Mouse (Mus musculus) liver, embryonic 15.5 days (tissue): ENCODE measurements around the gene Ak3. TPM values are rescaled to one million over a fixed set of nuclear protein-coding genes. Genes with fewer than 3 reads are reported as not detected.
"Not testable (repeated sequence)": the region's sequence is repeated elsewhere in the genome, so short reads cannot be mapped to it uniquely, and the experiment has no call there.

ENCODE experiments used
- ATAC-seq: fragments of 200-750 bp; cut with Nextera tagmentation; 2 replicates; pipeline ENCODE4 v1.8.0; 2017; ENCODE audit warnings: moderate number of reproducible peaks, mild to moderate bottlenecking, moderate library complexity; ENCODE audit not compliant: insufficient read depth
- H3K27ac ChIP-seq: fragments of 300-500 bp; sonication (generic); replicated peaks from 2 replicates; pipeline ENCODE4 v1.5.1; 2015; ENCODE audit warnings: mild to moderate bottlenecking, inconsistent platforms
- H3K27me3 ChIP-seq: fragments of 300-500 bp; sonication (generic); 2 replicates; pipeline ENCODE4 v1.6.1; 2015; ENCODE audit warnings: mild to moderate bottlenecking, inconsistent platforms
- H3K36me3 ChIP-seq: fragments of 300-500 bp; sonication (generic); replicated peaks from 2 replicates; pipeline ENCODE4 v1.6.1; 2015; ENCODE audit warnings: moderate library complexity, mild to moderate bottlenecking, inconsistent platforms
- H3K4me1 ChIP-seq: fragments of 300-500 bp; sonication (generic); replicated peaks from 2 replicates; pipeline ENCODE4 v1.6.1; 2015; ENCODE audit warnings: inconsistent platforms
- H3K4me2 ChIP-seq: fragments of 300-500 bp; sonication (generic); 2 replicates; pipeline ENCODE4 v1.6.1; 2015; ENCODE audit warnings: moderate library complexity, mild to moderate bottlenecking, inconsistent platforms
- H3K4me3 ChIP-seq: fragments of 300-500 bp; sonication (generic); replicated peaks from 2 replicates; pipeline ENCODE4 v1.5.1; 2015; ENCODE audit warnings: mild to moderate bottlenecking, inconsistent platforms
- H3K9ac ChIP-seq: fragments of 300-500 bp; sonication (generic); 2 replicates; pipeline ENCODE4 v1.6.1; 2015; ENCODE audit warnings: moderate library complexity, mild to moderate bottlenecking, inconsistent platforms
- H3K9me3 ChIP-seq: fragments of 300-500 bp; sonication (generic); replicated peaks from 2 replicates; pipeline ENCODE4 v1.6.1; 2016; ENCODE audit warnings: inconsistent platforms
- WGBS: fragments of 180-500 bp; shearing (Covaris S2); methylation state at CpG from one replicate; pipeline ENCODE4 v1.1.7; 2015; ENCODE audit warnings: mixed read lengths; ENCODE audit not compliant: insufficient replicate concordance; 5-methylcytosine and 5-hydroxymethylcytosine counted together
- polyA plus RNA-seq: library from polyadenylated mRNA; unstranded; fragments of >200 nt; fragmentation: Nextera tagmentation; extraction: Ambion mirVana; gene quantifications from 2 replicates; pipeline ENCODE4 v1.2.1, GENCODE M21; 2015

Ak3 gene
- polyA plus RNA-seq, 1 experiment from 2014 or later, result 44.9 TPM

- no peaks in the 10 kb centered on the region for H3K9me3 ChIP-seq
- H3K4me1 ChIP-seq, result no peaks in the 10 kb centered on the region
- H3K27ac ChIP-seq, result no peak overlapping the region
- no peaks in the 10 kb centered on the region for H3K27me3 ChIP-seq
- H3K9ac ChIP-seq, result no peak overlapping the region
- no peak overlapping the region for H3K4me2 ChIP-seq
- H3K36me3 ChIP-seq, result peaks cover 62% of the 10 kb centered on the region
- ATAC-seq, result no peak
- H3K4me3 ChIP-seq, result no peak overlapping the region
- WGBS, result 81% methylated on average over 5 of the region's 5 CpGs
These were observed 31.0 kb downstream of the Ak3 start for GRCm38 (mm10) chr19:29016786-29017185.

GRCm38 (mm10) chr19:29016204-29016765, 31.5 kb downstream of the Ak3 start:
- Histone ChIP-seq H3K4me1 (no peaks in the 10 kb centered on the region), H3K9ac (no peak overlapping the region), H3K27ac (no peak overlapping the region), H3K9me3 (no peaks in the 10 kb centered on the region), H3K4me2 (no peak overlapping the region), H3K27me3 (no peaks in the 10 kb centered on the region), H3K36me3 (peaks cover 62% of the 10 kb centered on the region), H3K4me3 (no peak overlapping the region)
- ATAC-seq, result no peak
- 77% methylated on average over 5 of the region's 5 CpGs for WGBS

DNA sequence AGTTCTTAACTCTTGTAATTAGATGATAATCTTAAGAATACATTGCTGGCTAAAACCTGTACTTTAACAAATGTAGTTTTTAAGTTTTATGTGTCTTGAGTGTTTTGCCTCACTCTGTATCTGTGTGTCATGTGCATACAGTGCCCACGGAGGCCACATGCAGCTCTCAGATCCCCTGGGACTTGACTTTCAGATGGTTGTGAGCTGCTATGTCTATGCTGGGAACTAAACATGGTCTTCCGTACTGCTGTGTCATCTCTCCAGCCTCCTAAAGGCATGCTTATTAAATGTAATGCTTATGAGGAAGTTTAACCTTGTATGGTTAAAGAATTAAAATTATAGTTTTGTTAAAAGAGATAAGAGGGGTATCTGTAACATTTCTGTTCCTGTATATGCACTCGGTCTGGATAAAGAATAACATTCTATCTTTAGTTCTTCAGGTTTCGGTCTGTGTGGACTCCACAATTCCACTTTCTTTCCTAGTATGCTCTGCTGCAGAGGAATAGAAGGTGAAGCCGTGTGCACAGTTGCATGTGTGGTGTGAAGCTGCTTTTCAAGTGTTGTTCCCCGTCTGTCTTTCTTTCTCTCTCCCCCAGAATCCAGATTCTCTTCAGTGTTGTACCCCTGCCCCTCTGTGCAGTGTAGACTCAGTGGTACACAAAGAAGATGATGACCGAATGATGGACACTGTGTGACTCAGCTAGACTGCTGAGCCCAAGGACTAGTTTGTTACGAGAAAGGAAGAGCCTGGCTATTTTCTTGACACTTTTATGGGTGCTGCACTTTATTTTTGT, 32.2 kb downstream of the Ak3 start:
- no peak overlapping the region for H3K27ac ChIP-seq

GRCm38 (mm10) chr19:29014466-29015055, 33.2 kb downstream of the Ak3 start:
- Histone ChIP-seq H3K4me2 (no peak overlapping the region), H3K4me3 (no peak overlapping the region), H3K27ac (no peak overlapping the region), H3K9me3 (no peaks in the 10 kb centered on the region), H3K4me1 (no peaks in the 10 kb centered on the region), H3K27me3 (no peaks in the 10 kb centered on the region), H3K9ac (no peak overlapping the region), H3K36me3 (peaks cover 60% of the 10 kb centered on the region)
- no peak for ATAC-seq
- WGBS, result 78% methylated on average over 5 of the region's 5 CpGs

More for the DNA sequence above, 32.2 kb downstream of the Ak3 start:
- no peaks in the 10 kb centered on the region for H3K9me3 ChIP-seq
- no peak overlapping the region for H3K9ac ChIP-seq
- no peaks in the 10 kb centered on the region for H3K4me1 ChIP-seq
- H3K27me3 ChIP-seq, result no peaks in the 10 kb centered on the region
- 78% methylated on average over 8 of the region's 8 CpGs for WGBS
- no peak overlapping the region for H3K4me2 ChIP-seq
- ATAC-seq, result no peak
- H3K4me3 ChIP-seq, result no peak overlapping the region
- peaks cover 65% of the 10 kb centered on the region for H3K36me3 ChIP-seq

- WGBS, result 76% methylated on average over 12 of the region's 12 CpGs
- Histone ChIP-seq H3K4me1 (no peaks in the 10 kb centered on the region), H3K9ac (no peak overlapping the region), H3K36me3 (peaks cover 62% of the 10 kb centered on the region), H3K27me3 (no peaks in the 10 kb centered on the region), H3K4me2 (no peak overlapping the region), H3K9me3 (no peaks in the 10 kb centered on the region), H3K27ac (no peak overlapping the region), H3K4me3 (no peak overlapping the region)
- ATAC-seq, result no peak
These were observed 36.3 kb downstream of the Ak3 start for GRCm38 (mm10) chr19:29011355-29011990.

GRCm38 (mm10) chr19:29009046-29009445, 38.7 kb downstream of the Ak3 start:
- no peak overlapping the region for H3K9ac ChIP-seq
- H3K4me2 ChIP-seq, result no peak overlapping the region
- H3K4me3 ChIP-seq, result no peak overlapping the region
- ATAC-seq, result no peak
- no peak overlapping the region for H3K27ac ChIP-seq
- no peaks in the 10 kb centered on the region for H3K9me3 ChIP-seq
- no peaks in the 10 kb centered on the region for H3K27me3 ChIP-seq
- WGBS, result 83% methylated on average over 11 of the region's 11 CpGs
- H3K4me1 ChIP-seq, result no peaks in the 10 kb centered on the region
- peaks cover 52% of the 10 kb centered on the region for H3K36me3 ChIP-seq

DNA sequence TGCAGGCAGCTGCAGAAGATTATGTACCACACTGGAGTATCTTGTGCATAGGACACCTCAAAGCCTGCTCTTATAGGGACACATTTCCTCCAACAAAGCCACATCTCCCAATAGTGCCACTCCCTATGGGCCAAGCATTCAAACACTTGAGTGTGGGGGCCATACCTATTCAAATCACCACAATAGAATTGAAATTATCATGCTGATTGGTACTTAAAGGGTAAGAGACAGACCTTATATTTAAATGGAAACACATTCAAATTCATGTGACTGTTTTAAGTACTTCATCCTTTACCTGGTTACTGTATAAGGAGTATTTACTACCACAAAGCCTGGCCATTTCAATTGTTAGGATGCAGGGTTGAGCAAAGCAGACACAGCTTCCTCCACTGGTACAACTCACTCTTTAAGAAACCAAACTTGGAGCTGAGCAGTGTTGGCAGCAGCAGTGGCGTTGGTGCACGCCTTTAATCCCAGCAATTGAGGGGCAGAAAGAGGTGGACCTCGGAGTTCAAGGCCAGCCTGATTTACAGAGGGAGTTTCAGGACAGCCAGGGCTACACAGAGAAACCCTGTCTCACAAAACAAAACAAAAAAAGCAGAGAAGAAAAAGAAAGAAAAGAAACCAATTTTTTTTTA, 39.6 kb downstream of the Ak3 start:
- Histone ChIP-seq H3K4me1 (no peaks in the 10 kb centered on the region), H3K27ac (no peak overlapping the region), H3K9ac (no peak overlapping the region), H3K27me3 (no peaks in the 10 kb centered on the region), H3K36me3 (peaks cover 51% of the 10 kb centered on the region), H3K4me3 (no peak overlapping the region), H3K9me3 (no peaks in the 10 kb centered on the region), H3K4me2 (no peak overlapping the region)
- no peak for ATAC-seq
- 78% methylated on average over 3 of the region's 3 CpGs for WGBS

GRCm38 (mm10) chr19:29000321-29000720, 47.4 kb downstream of the Ak3 start:
- not testable (repeated sequence) for ATAC-seq, H3K27me3 ChIP-seq, H3K4me3 ChIP-seq, H3K9ac ChIP-seq, H3K4me1 ChIP-seq, H3K27ac ChIP-seq, H3K9me3 ChIP-seq, H3K4me2 ChIP-seq
- peaks cover 50% of the 10 kb centered on the region for H3K36me3 ChIP-seq
- 91% methylated on average over 16 of the region's 16 CpGs for WGBS

DNA sequence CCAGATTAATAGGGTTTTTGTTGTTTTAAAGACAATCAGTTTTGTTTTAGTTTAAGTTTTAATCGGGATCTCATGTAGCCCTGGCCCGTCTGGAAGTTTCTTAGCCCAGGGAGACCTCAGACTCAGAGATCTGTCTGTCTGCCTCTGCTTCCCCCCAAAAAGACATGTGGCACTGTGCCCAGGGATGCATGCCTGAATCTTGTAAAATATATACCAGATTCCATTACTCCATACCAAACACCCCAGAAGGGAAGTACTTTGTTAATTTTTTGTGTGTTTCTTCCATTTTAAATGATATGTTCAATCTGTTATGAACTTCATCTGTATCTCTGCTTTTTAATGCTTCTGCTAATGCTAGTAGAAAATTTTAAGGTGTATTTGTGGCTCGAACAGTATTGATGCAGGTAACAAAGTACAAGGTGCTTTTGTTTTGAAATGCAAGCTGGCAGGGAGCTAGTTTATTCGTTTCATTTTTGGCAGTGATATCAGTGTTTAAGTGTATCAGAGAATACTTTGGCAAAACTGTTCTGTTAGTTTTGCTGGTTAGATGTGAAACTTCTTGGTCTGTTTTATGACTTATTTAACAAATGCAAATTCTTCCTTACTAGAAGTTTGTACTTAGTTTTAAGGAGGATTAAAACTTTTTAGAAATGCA, 49.7 kb downstream of the Ak3 start:
- H3K9ac ChIP-seq, result no peak overlapping the region
- H3K27me3 ChIP-seq, result no peaks in the 10 kb centered on the region
- no peak for ATAC-seq
- no peaks in the 10 kb centered on the region for H3K4me1 ChIP-seq
- no peak overlapping the region for H3K27ac ChIP-seq
- H3K36me3 ChIP-seq, result peaks cover 55% of the 10 kb centered on the region
- 80% methylated on average over 4 of the region's 4 CpGs for WGBS
- H3K9me3 ChIP-seq, result no peaks in the 10 kb centered on the region
- no peak overlapping the region for H3K4me2 ChIP-seq
- no peak overlapping the region for H3K4me3 ChIP-seq

DNA sequence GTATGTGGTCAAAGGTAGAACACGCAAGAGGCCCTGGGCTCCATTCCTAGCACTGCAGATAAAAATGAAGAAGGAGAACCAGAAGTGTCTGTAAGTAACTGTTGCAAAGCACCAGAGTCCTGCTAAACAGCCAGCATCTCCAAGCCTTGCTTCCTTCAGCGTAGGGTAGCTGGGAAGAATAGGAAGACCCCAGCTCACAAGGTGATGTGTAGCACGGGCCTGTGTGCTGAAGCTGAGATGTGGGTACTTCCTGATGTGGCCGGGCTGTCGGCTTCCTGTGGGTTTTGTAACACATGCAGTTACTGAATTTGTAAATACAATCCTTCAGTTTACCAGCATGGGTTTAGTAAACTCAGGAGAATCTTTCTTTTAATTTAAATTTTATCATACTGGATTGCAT, 52.4 kb downstream of the Ak3 start:
- H3K4me1 ChIP-seq, result peaks cover 11% of the 10 kb centered on the region
- no peak overlapping the region for H3K27ac ChIP-seq
- no peak for ATAC-seq
- no peak overlapping the region for H3K4me3 ChIP-seq
- peaks cover 35% of the 10 kb centered on the region for H3K36me3 ChIP-seq
- 49% methylated on average over 5 of the region's 5 CpGs for WGBS
- no peaks in the 10 kb centered on the region for H3K9me3 ChIP-seq
- H3K9ac ChIP-seq, result no peak overlapping the region
- no peak overlapping the region for H3K4me2 ChIP-seq
- no peaks in the 10 kb centered on the region for H3K27me3 ChIP-seq
